Mouse (Mus musculus): ENCODE measurements around the gene Gm10799. TPM values are rescaled to one million over a fixed set of nuclear protein-coding genes. Genes with fewer than 3 reads are reported as not detected.
A peak's percentile ranks its signal among the peaks of the same experiment; 100 is the strongest.
"Not testable (repeated sequence)": the region's sequence is repeated elsewhere in the genome, so short reads cannot be mapped to it uniquely, and the experiment has no call there.

Gm10799 gene
- total and polyA plus RNA-seq, 2 experiments from 2014 or later = not detected

- no peak for DNase-seq (ENCODE audit: low spot score)
- 94% methylated on average over 6 of the region's 6 CpGs for WGBS
- Histone ChIP-seq H3K27me3 (ENCODE audit: insufficient read depth, low read length) (no peaks in the 10 kb centered on the region), H3K9ac (replicated peaks; ENCODE audit: low read length) (no peak overlapping the region), H3K27ac (no peak overlapping the region), H3K4me3 (ENCODE audit: low read length) (no peak overlapping the region), H3K4me1 (ENCODE audit: insufficient read depth, low read length) (no peaks in the 10 kb centered on the region), H3K36me3 (ENCODE audit: insufficient read depth, low read length) (no peaks in the 10 kb centered on the region), H3K4me2 (ENCODE audit: low read depth, low read length) (no peak overlapping the region), H3K9me3 (ENCODE audit: low read length) (no peaks in the 10 kb centered on the region)
- TF ChIP-seq CTCF (IDR thresholded peaks at IDR 0.05; ENCODE audit: low read depth) = no peak
- ATAC-seq = no peak
Observed at GRCm38 (mm10) chr2:104104800-104105199, 36.5 kb upstream of the Gm10799 start.

GRCm38 (mm10) chr2:104099946-104100345 is 31.6 kb upstream of the Gm10799 start:
- no peak for ATAC-seq
- H3K27me3 ChIP-seq (ENCODE audit: insufficient read depth, low read length) = no peaks in the 10 kb centered on the region
- no peak for TF ChIP-seq CTCF (IDR thresholded peaks at IDR 0.05; ENCODE audit: low read depth)
- H3K4me2 ChIP-seq (ENCODE audit: low read depth, low read length) = no peak overlapping the region
- no peak for DNase-seq (ENCODE audit: low spot score)
- no peaks in the 10 kb centered on the region for H3K36me3 ChIP-seq (ENCODE audit: insufficient read depth, low read length)
- no peaks in the 10 kb centered on the region for H3K9me3 ChIP-seq (ENCODE audit: low read length)
- no peaks in the 10 kb centered on the region; the same call in 1 of the 2 replicates for H3K4me1 ChIP-seq (ENCODE audit: insufficient read depth, low read length)
- 54% methylated on average over 1 of the region's 1 CpGs for WGBS
- no peak overlapping the region for H3K9ac ChIP-seq (replicated peaks; ENCODE audit: low read length)
- no peak overlapping the region for H3K4me3 ChIP-seq (ENCODE audit: low read length)
- H3K27ac ChIP-seq = no peak overlapping the region

- Histone ChIP-seq H3K4me3 (ENCODE audit: low read length) (no peak overlapping the region), H3K4me2 (ENCODE audit: low read depth, low read length) (no peak overlapping the region), H3K9me3 (ENCODE audit: low read length) (no peaks in the 10 kb centered on the region), H3K36me3 (ENCODE audit: insufficient read depth, low read length) (no peaks in the 10 kb centered on the region), H3K9ac (replicated peaks; ENCODE audit: low read length) (no peak overlapping the region), H3K27ac (no peak overlapping the region), H3K4me1 (ENCODE audit: insufficient read depth, low read length) (no peaks in the 10 kb centered on the region; the same call in 1 of the 2 replicates), H3K27me3 (ENCODE audit: insufficient read depth, low read length) (no peaks in the 10 kb centered on the region)
- TF ChIP-seq CTCF (IDR thresholded peaks at IDR 0.05; ENCODE audit: low read depth) = no peak
- WGBS = 96% methylated on average over 2 of the region's 2 CpGs
- DNase-seq (ENCODE audit: low spot score) (no peak), ATAC-seq (no peak)
Observed at GRCm38 (mm10) chr2:104099231-104099585, 30.9 kb upstream of the Gm10799 start.

GRCm38 (mm10) chr2:104098529-104099230 is 30.3 kb upstream of the Gm10799 start:
- no peaks in the 10 kb centered on the region for H3K36me3 ChIP-seq (ENCODE audit: insufficient read depth, low read length)
- no peak overlapping the region for H3K4me3 ChIP-seq (ENCODE audit: low read length)
- no peak overlapping the region for H3K4me2 ChIP-seq (ENCODE audit: low read depth, low read length)
- H3K9ac ChIP-seq (replicated peaks; ENCODE audit: low read length) = no peak overlapping the region
- no peak for ATAC-seq
- no peak for TF ChIP-seq CTCF (IDR thresholded peaks at IDR 0.05; ENCODE audit: low read depth)
- DNase-seq (ENCODE audit: low spot score) = no peak
- H3K9me3 ChIP-seq (ENCODE audit: low read length) = no peaks in the 10 kb centered on the region
- no peaks in the 10 kb centered on the region for H3K27me3 ChIP-seq (ENCODE audit: insufficient read depth, low read length)
- 49% methylated on average over 3 of the region's 3 CpGs for WGBS
- H3K4me1 ChIP-seq (ENCODE audit: insufficient read depth, low read length) = no peaks in the 10 kb centered on the region; the same call in 1 of the 2 replicates
- H3K27ac ChIP-seq = no peak overlapping the region

- H3K4me2 ChIP-seq (ENCODE audit: low read depth, low read length); H3K27ac ChIP-seq; H3K4me1 ChIP-seq (ENCODE audit: insufficient read depth, low read length); H3K9me3 ChIP-seq (ENCODE audit: low read length); H3K4me3 ChIP-seq (ENCODE audit: low read length); H3K36me3 ChIP-seq (ENCODE audit: insufficient read depth, low read length); H3K9ac ChIP-seq (replicated peaks; ENCODE audit: low read length); H3K27me3 ChIP-seq (ENCODE audit: insufficient read depth, low read length); DNase-seq (ENCODE audit: low spot score); ATAC-seq: not testable (repeated sequence)
- WGBS = 95% methylated on average over 4 of the region's 4 CpGs
Observed at GRCm38 (mm10) chr2:104097396-104097795, 29.0 kb upstream of the Gm10799 start.

GRCm38 (mm10) chr2:104096796-104097195 is 28.4 kb upstream of the Gm10799 start:
- not testable (repeated sequence) for H3K4me1 ChIP-seq (ENCODE audit: insufficient read depth, low read length); H3K27ac ChIP-seq; H3K36me3 ChIP-seq (ENCODE audit: insufficient read depth, low read length); H3K9me3 ChIP-seq (ENCODE audit: low read length); DNase-seq (ENCODE audit: low spot score); ATAC-seq; H3K4me2 ChIP-seq (ENCODE audit: low read depth, low read length); H3K9ac ChIP-seq (replicated peaks; ENCODE audit: low read length); H3K27me3 ChIP-seq (ENCODE audit: insufficient read depth, low read length); H3K4me3 ChIP-seq (ENCODE audit: low read length)
- 69% methylated on average over 1 of the region's 1 CpGs for WGBS

- H3K4me1 ChIP-seq (ENCODE audit: insufficient read depth, low read length) = no peaks in the 10 kb centered on the region; the same call in 1 of the 2 replicates
- peak overlapping the region; percentile 40 for H3K4me3 ChIP-seq (ENCODE audit: low read length)
- peak overlapping the region; percentile 75 for H3K27ac ChIP-seq
- ATAC-seq (no peak), DNase-seq (ENCODE audit: low spot score) (no peak)
- no peaks in the 10 kb centered on the region for H3K36me3 ChIP-seq (ENCODE audit: insufficient read depth, low read length)
- no peaks in the 10 kb centered on the region for H3K9me3 ChIP-seq (ENCODE audit: low read length)
- H3K9ac ChIP-seq (replicated peaks; ENCODE audit: low read length) = peak overlapping the region; percentile 36
- TF ChIP-seq CTCF (IDR thresholded peaks at IDR 0.05; ENCODE audit: low read depth) = no peak
- H3K27me3 ChIP-seq (ENCODE audit: insufficient read depth, low read length) = no peaks in the 10 kb centered on the region
- 42% methylated on average over 10 of the region's 10 CpGs for WGBS
- H3K4me2 ChIP-seq (ENCODE audit: low read depth, low read length) = peak overlapping the region; percentile 58
Observed at GRCm38 (mm10) chr2:104096256-104096655, 27.9 kb upstream of the Gm10799 start.

Measured in hindbrain, postnatal 0 days (tissue).